Mouse (Mus musculus) left cerebral cortex, adult 9 months (tissue): ENCODE results near the gene Mtmr14.

ENCODE experiments used
- DNase-seq, 2 experiments: peaks; one replicate each; pipeline ENCODE4 v3.0.0; 2022; ENCODE audit warnings: low spot score in 2 of 2

Gene Mtmr14

GRCm38 (mm10) chr6:113237542-113238270 lies at the start of gene Mtmr14:
Gene Mtmr14, plus strand, starts transcription at chr6:113237843.
- peak; percentile 92 to 99 for DNase-seq

- no peak for DNase-seq
Observed at GRCm38 (mm10) chr6:113193765-113194460, 43.7 kb upstream of the Mtmr14 start.

- DNase-seq = no peak
Observed at GRCm38 (mm10) chr6:113194517-113194840, 43.2 kb upstream of the Mtmr14 start.

- peak in 1 of 2 experiments; percentile 55 for DNase-seq
Observed at GRCm38 (mm10) chr6:113194841-113195595, 42.6 kb upstream of the Mtmr14 start, which contains the start of gene Lhfpl4. Gene Lhfpl4, minus strand, starts transcription at chr6:113195384.

- DNase-seq = peak in 1 of 2 experiments; percentile 31
Observed at GRCm38 (mm10) chr6:113195596-113195992, 42.0 kb upstream of the Mtmr14 start.

- no peak for DNase-seq
Observed at GRCm38 (mm10) chr6:113216280-113216679, 21.4 kb upstream of the Mtmr14 start.

GRCm38 (mm10) chr6:113225798-113226197 lies 11.8 kb upstream of the Mtmr14 start:
- DNase-seq = no peak

- DNase-seq = no peak
Observed at GRCm38 (mm10) chr6:113226705-113227104, 10.9 kb upstream of the Mtmr14 start.

- no peak for DNase-seq
Observed at GRCm38 (mm10) chr6:113235141-113235540, 2.5 kb upstream of the Mtmr14 start.

GRCm38 (mm10) chr6:113238442-113238841 lies 799 bp downstream of the Mtmr14 start:
- DNase-seq = no peak

- no peak for DNase-seq
Observed at GRCm38 (mm10) chr6:113242753-113243152, 5.1 kb downstream of the Mtmr14 start.

- DNase-seq = no peak
Observed at GRCm38 (mm10) chr6:113245585-113245984, 7.9 kb downstream of the Mtmr14 start.

- no peak for DNase-seq
Observed at GRCm38 (mm10) chr6:113250786-113251185, 13.1 kb downstream of the Mtmr14 start.

GRCm38 (mm10) chr6:113251921-113252320 lies 14.3 kb downstream of the Mtmr14 start:
- no peak for DNase-seq

GRCm38 (mm10) chr6:113254899-113255298 lies 17.3 kb downstream of the Mtmr14 start:
- no peak for DNase-seq

GRCm38 (mm10) chr6:113261174-113261858 lies 23.7 kb downstream of the Mtmr14 start:
- no peak for DNase-seq

GRCm38 (mm10) chr6:113263531-113263930 lies 25.9 kb downstream of the Mtmr14 start:
- DNase-seq = no peak

GRCm38 (mm10) chr6:113264429-113264828 lies 26.8 kb downstream of the Mtmr14 start:
- DNase-seq = no peak

GRCm38 (mm10) chr6:113266996-113267655 lies 29.5 kb downstream of the Mtmr14 start:
- DNase-seq = no peak

- DNase-seq = no peak
Observed at GRCm38 (mm10) chr6:113267988-113268387, 30.3 kb downstream of the Mtmr14 start.

GRCm38 (mm10) chr6:113272365-113272764 lies 34.7 kb downstream of the Mtmr14 start:
- DNase-seq = no peak
